Mouse (Mus musculus): ENCODE measurements around the gene Tmem183a. TPM values are rescaled to one million over a fixed set of nuclear protein-coding genes. Genes with fewer than 3 reads are reported as not detected.
A peak's percentile ranks its signal among the peaks of the same experiment; 100 is the strongest.

The Tmem183a gene
- polyA plus RNA-seq, 1 experiment: 39.4 TPM

DNA sequence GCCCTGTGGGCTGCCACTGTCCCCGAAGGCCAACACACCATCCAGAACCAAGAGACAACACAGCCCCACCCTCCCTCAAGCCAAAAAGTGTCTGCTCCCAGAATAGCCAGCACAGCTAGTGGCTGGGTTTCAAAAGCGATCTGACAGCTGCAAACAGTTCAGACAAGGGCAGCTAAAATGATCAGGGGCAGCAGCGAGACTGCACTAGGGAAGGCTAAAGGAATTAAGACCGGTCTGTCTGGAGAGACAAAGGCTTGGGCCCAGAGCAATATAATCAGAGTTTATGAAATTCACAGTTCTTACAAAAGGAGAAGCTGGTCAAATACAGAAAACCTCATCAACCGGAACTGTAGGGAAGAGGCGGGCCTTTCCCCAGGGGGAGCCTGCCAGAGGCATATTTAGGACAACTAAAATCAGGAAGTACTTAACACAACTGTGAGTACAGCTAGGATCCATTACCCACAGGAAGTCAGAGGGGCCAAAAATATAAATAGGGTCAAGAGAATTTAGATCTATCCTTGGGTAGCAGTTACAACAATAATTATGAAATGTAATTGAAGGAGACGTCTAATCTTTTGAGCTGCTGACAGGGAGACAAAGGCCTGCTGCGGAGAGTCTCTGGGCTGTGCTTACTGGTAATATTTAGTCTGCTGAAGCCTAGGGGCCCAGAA, 59.1 kb downstream of the Tmem183a start:
- TF ChIP-seq CTCF (IDR thresholded peaks at IDR 0.05; ENCODE audit: low read depth, low read length) (no peak), POLR2A (IDR thresholded peaks at IDR 0.05; ENCODE audit: borderline replicate concordance, low read depth, low read length) (no peak)
- Histone ChIP-seq H3K4me1 (ENCODE audit: control insufficient read depth, insufficient read depth, low read length) (peaks cover 43% of the 10 kb centered on the region), H3K27ac (ENCODE audit: insufficient read depth, low read depth, low read length) (peak overlapping the region; percentile 99), H3K4me3 (ENCODE audit: insufficient read depth, low read length) (peak overlapping the region; percentile 39)

DNA sequence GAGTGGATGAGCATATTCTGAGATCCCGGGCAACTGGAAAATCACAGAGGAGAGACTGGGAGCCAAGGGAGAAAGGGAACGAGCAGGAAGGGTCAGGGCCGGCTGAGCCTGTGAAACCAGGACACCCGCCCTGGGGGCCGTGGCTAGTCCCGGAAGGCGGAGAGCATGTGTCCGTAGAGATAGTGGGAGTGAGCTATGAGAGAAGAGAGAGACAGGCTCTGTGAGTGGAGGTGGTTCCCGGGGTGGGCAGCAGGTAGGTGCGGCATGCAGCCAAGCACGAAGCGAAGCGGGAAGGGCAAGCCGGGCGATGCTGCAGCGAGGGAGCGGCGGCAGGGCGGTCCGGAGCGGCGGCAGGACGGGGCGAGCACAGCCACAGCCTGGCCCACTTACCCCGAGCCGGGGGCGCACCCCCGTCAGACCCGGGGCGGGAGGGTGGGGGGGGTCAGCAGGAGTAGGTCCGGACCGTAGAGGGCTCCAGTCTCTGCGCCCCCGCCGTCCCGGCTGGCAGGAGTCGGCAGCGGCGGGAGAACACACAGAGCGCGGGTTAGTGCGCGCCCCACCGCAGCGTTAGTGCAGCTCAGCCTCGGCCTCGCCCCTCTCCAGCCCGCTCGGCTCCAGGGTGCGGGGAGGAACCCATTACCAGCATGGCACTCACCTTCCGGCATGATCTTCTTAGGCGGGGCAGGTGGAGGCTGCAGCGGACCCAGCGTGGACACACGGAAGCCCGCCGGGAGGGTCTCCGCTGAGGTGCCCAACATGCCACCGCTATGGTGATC, 63.0 kb downstream of the Tmem183a start:
- TF ChIP-seq POLR2A (IDR thresholded peaks at IDR 0.05; ENCODE audit: borderline replicate concordance, low read depth, low read length): no peak
- TF ChIP-seq CTCF (IDR thresholded peaks at IDR 0.05; ENCODE audit: low read depth, low read length): no peak
- H3K4me3 ChIP-seq (ENCODE audit: insufficient read depth, low read length): no peak overlapping the region
- peaks cover 35% of the 10 kb centered on the region for H3K4me1 ChIP-seq (ENCODE audit: control insufficient read depth, insufficient read depth, low read length)
- H3K27ac ChIP-seq (ENCODE audit: insufficient read depth, low read depth, low read length): no peak overlapping the region

DNA sequence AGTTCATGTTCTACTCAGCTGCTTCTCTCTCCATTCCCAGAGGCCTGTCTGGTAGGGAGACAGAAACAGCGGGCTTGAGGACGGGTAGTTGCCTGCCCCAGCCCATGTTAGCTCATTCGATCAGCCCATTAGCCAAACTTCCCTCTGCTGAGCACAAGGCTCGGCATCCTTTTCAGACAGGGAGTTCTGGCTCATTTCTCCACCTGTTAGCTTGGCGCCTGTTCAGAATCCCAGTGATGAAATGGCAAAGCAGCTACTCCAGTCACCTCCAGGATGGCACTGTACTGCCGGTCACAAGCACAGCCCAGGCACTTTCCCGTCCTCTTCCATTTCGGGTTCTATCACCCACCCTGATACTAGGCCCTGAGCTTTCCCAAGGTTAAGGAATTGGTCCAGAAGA, 64.5 kb downstream of the Tmem183a start:
- H3K4me3 ChIP-seq (ENCODE audit: insufficient read depth, low read length): no peak overlapping the region
- no peak overlapping the region for H3K27ac ChIP-seq (ENCODE audit: insufficient read depth, low read depth, low read length)
- peaks cover 26% of the 10 kb centered on the region for H3K4me1 ChIP-seq (ENCODE audit: control insufficient read depth, insufficient read depth, low read length)
- no peak for TF ChIP-seq POLR2A (IDR thresholded peaks at IDR 0.05; ENCODE audit: borderline replicate concordance, low read depth, low read length)
- no peak for TF ChIP-seq CTCF (IDR thresholded peaks at IDR 0.05; ENCODE audit: low read depth, low read length)

Other genes with a start within 250 kb of the Tmem183a start
- gene Chil1, start 179.8 kb downstream of the Tmem183a start, polyA plus RNA-seq (2012; ENCODE audit: insufficient read depth, insufficient read length, missing spikeins): not detected in 2 replicates
- not detected in 2 replicates for gene Mybph, start 168.5 kb downstream of the Tmem183a start, polyA plus RNA-seq (2012; ENCODE audit: insufficient read depth, insufficient read length, missing spikeins)
- gene Adora1, start 126.5 kb downstream of the Tmem183a start, polyA plus RNA-seq (2012; ENCODE audit: insufficient read depth, insufficient read length, missing spikeins): not detected in 2 replicates
- gene Myog, start 72.0 kb downstream of the Tmem183a start, polyA plus RNA-seq (2012; ENCODE audit: insufficient read depth, insufficient read length, missing spikeins): not detected in 2 replicates
- 28.4 and 32.9 TPM in 2 replicates for gene Ppfia4, start 29.1 kb downstream of the Tmem183a start, polyA plus RNA-seq (2012; ENCODE audit: insufficient read depth, insufficient read length, missing spikeins)
- gene 4933406M09Rik, start 24.0 kb upstream of the Tmem183a start, polyA plus RNA-seq (2012; ENCODE audit: insufficient read depth, insufficient read length, missing spikeins): not detected in 2 replicates
- gene Cyb5r1, start 43.6 kb upstream of the Tmem183a start, polyA plus RNA-seq (2012; ENCODE audit: insufficient read depth, insufficient read length, missing spikeins): 74.6 and 81.3 TPM in 2 replicates
- 202 and 213 TPM in 2 replicates for gene Adipor1, start 53.4 kb upstream of the Tmem183a start, polyA plus RNA-seq (2012; ENCODE audit: insufficient read depth, insufficient read length, missing spikeins)
- 3.8 and 5.0 TPM in 2 replicates for gene Klhl12, start 93.6 kb upstream of the Tmem183a start, polyA plus RNA-seq (2012; ENCODE audit: insufficient read depth, insufficient read length, missing spikeins)
- gene Rabif, start 132.7 kb upstream of the Tmem183a start, polyA plus RNA-seq (2012; ENCODE audit: insufficient read depth, insufficient read length, missing spikeins): 13.5 and 15.1 TPM in 2 replicates
- not detected in 2 replicates for gene Mgat4e, start 187.7 kb upstream of the Tmem183a start, polyA plus RNA-seq (2012; ENCODE audit: insufficient read depth, insufficient read length, missing spikeins)
- 11.0 and 12.9 TPM in 2 replicates for gene Kdm5b, start 198.2 kb upstream of the Tmem183a start, polyA plus RNA-seq (2012; ENCODE audit: insufficient read depth, insufficient read length, missing spikeins)